Mouse (Mus musculus) adrenal gland, adult 18-20 months (tissue): ENCODE results near the gene Xylt2. TPM values are rescaled to one million over a fixed set of nuclear protein-coding genes. Genes with fewer than 3 reads are reported as not detected.

Experiments
- DNase-seq, 2 experiments: peaks; one replicate each; pipeline ENCODE4 v3.0.0; 2021 to 2022; ENCODE audit warnings: low spot score in 2 of 2
- total RNA-seq, 2 experiments: library from RNA; stranded (reverse); gene quantifications; 1 replicate in 1 of 2; 2 replicates in 1 of 2; pipeline ENCODE4 v1.2.3; 2021

The Xylt2 gene
- total RNA-seq, 2 experiments from 2014 or later = 10.6 to 11.8 TPM

DNA sequence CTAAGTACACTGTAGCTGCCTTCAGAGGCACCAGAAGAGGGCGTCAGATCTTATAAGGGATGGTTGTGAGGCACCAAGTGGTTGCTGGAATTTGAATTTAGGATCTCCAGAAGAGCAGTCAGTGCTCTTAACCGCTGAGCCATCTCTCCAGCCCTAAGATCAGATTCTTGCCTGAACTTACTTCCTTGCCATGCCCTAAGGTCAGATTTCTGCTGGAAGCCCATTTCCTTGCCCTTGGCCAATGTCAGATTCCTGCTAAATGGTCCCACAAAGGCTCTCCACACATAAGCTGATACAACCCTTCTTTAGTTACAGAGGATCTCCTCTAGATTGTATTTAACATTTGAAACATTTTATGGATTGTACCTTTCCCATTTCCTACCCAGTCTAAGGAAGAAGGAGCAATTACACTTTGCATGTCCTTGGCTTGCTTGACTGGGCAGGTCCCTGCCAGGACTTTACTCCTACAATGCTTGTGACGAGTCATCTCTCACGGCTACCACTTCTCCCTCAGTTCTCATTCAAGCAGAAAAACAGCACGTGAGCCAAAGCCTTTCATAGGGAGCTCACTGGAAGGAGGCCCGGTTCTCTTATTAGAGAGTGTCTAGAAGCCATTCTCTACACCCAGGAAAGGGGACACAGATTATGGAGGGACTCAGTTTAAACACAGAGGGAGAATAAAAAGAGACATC is 56.4 kb downstream of the Xylt2 start:
- no peak for DNase-seq

DNA sequence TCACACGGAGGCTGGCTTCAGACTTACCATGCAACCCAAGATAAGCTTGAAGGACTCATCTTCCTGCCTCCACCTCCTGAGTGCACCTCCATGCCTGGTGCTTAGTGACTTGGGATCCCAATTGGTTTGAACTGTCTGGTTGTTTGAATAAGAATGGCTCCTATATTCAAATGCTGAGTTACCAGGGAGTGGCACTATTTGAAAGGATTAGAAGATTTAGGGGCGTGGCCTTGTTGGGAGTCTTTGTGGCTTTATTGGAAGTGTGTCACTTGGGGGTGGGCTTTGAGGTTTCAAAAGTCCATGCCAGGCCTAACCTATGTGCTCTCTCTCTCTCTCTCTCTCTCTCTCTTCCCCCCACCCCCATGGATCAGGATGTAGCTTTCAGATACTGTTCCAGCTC is 59.7 kb downstream of the Xylt2 start:
- DNase-seq = no peak

DNA sequence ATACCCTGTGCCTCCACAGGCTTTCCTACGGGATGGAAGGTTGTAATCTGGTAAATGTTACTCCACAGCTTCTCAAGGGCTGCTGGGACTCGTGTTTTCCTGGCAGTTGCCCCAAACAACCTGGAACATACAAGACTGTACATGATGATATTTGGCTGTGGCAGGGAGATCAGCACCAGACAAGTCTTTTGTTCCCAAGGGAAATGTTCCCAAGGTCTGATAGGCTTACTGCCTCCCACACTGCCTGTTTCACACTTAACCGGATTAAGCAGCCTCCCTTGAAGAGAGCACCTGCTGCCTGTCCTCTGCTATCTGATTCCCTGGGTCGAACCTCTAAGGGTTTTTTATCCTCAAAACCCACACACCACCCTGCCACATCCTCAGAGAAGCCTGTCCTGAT is 61.8 kb downstream of the Xylt2 start:
- no peak for DNase-seq

DNA sequence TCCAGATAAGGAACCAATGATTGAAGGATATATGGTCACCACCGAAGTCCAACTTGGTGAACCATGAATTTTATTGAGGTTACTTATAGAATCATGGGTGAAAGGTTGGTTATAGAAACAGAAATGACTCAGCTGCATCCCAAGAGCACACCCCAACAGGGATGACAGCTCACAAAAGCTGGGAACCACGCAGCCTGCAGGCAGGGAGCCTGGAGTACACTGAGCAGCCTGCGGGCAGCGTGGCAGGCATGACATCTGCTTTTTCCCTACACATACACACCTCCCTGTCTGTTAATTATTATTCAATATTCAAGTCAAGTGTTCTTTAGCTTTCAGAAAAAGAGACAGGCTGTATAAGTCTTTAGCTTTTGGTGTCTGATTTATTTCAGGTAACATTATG is 62.7 kb downstream of the Xylt2 start:
- DNase-seq = no peak

Other genes starting within 250 kb of the Xylt2 start
- gene Cacna1g, start 203.3 kb downstream of the Xylt2 start, total RNA-seq = under 1 TPM; 0.32 to 0.70 TPM
- not detected for gene Spata20, start 191.3 kb downstream of the Xylt2 start, total RNA-seq
- gene Epn3, start 177.5 kb downstream of the Xylt2 start, total RNA-seq = 10 to 100 TPM; 33.3 to 48.4 TPM
- gene Mycbpap, start 155.8 kb downstream of the Xylt2 start, total RNA-seq = 10 to 100 TPM in 1 of 2 experiments, 1 to 10 TPM in 1; 7.4 to 12.4 TPM
- gene Rsad1, start 128.3 kb downstream of the Xylt2 start, total RNA-seq = 10 to 100 TPM; 12.2 to 16.7 TPM
- gene Chad, start 112.5 kb downstream of the Xylt2 start, total RNA-seq = not detected
- gene Acsf2, start 75.6 kb downstream of the Xylt2 start, total RNA-seq = 100 to 1,000 TPM; 143 to 171 TPM
- gene Lrrc59, start 47.7 kb downstream of the Xylt2 start, total RNA-seq = 100 to 1,000 TPM; 124 to 133 TPM
- 10 to 100 TPM; 65.8 to 73.0 TPM for gene Mrpl27, start 23.7 kb downstream of the Xylt2 start, total RNA-seq
- under 1 TPM; 0.23 to 0.45 TPM for gene Eme1, start 23.6 kb downstream of the Xylt2 start, total RNA-seq
- gene Gm11541, start 27.0 kb upstream of the Xylt2 start, total RNA-seq = not detected
- gene Cdc34b, start 64.3 kb upstream of the Xylt2 start, total RNA-seq = under 1 TPM; 0.33 to 0.42 TPM
- gene Tmem92, start 105.2 kb upstream of the Xylt2 start, total RNA-seq = not detected